Mouse (Mus musculus) adrenal gland, postnatal 36 days (tissue): ENCODE measurements around the gene Lifr. TPM values are rescaled to one million over a fixed set of nuclear protein-coding genes. Genes with fewer than 3 reads are reported as not detected.

Experiments
- DNase-seq, 2 experiments: peaks; one replicate each; pipeline ENCODE4 v3.0.0; 2021; ENCODE audit warnings: mixed read lengths in 1 of 2
- total RNA-seq, 2 experiments: library from RNA; stranded (reverse); gene quantifications; 2 replicates each; pipeline ENCODE4 v1.2.3; 2021

Lifr gene
- total RNA-seq, 2 experiments from 2014 or later, result 35.8 to 59.6 TPM

GRCm38 (mm10) chr15:7203606-7204330 is 113.4 kb downstream of the Lifr start:
- DNase-seq, result peak; percentile 48 to 68

GRCm38 (mm10) chr15:7204917-7205316 is 114.5 kb downstream of the Lifr start:
- DNase-seq, result no peak

GRCm38 (mm10) chr15:7206110-7206509 is 115.7 kb downstream of the Lifr start:
- DNase-seq, result no peak

- DNase-seq, result no peak
Observed at GRCm38 (mm10) chr15:7207292-7207691, 116.9 kb downstream of the Lifr start.

GRCm38 (mm10) chr15:7208180-7208579 is 117.8 kb downstream of the Lifr start:
- peak; percentile 6 to 18 for DNase-seq

GRCm38 (mm10) chr15:7213683-7214082 is 123.3 kb downstream of the Lifr start:
- peak; percentile 59 to 71 for DNase-seq

- no peak for DNase-seq
Observed at GRCm38 (mm10) chr15:7215845-7216244, 125.4 kb downstream of the Lifr start.

- DNase-seq, result no peak
Observed at GRCm38 (mm10) chr15:7216581-7217272, 126.3 kb downstream of the Lifr start.

DNA sequence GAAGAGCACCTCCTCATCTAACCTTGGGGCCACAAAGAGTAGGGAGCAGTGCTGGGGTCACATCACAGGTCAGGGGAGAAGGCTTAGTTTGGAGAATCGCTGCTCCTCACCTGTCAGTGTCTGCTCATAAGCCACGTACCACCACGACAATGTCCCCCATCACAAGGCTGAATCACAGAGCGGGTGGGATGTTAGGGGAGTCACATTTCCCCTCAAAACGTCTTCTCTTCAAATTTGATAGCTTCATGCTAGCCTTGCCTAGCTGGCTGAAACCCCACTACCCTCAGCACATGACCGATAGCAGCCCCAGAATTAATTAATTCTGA is 126.8 kb downstream of the Lifr start:
- no peak for DNase-seq

DNA sequence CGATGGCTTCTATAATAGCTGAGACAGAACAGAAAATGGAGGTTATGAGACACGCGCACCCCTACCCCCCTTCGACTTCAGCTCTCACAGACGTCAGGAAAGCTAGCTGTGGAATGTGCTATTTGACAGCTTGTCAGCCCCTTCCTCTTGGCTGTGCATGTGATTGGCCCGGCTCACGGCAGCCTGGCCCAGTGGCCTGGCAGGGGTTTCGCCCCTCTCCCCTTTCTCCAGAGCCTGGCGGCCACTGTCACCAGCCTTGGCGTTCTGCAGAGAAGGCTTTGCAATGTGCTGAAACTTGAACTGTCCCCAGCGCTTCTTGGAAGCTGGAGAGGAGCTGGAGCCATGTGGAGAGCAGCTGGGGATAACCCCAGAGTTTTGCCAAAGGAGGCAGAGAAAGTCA is 132.4 kb downstream of the Lifr start:
- DNase-seq, result no peak

DNA sequence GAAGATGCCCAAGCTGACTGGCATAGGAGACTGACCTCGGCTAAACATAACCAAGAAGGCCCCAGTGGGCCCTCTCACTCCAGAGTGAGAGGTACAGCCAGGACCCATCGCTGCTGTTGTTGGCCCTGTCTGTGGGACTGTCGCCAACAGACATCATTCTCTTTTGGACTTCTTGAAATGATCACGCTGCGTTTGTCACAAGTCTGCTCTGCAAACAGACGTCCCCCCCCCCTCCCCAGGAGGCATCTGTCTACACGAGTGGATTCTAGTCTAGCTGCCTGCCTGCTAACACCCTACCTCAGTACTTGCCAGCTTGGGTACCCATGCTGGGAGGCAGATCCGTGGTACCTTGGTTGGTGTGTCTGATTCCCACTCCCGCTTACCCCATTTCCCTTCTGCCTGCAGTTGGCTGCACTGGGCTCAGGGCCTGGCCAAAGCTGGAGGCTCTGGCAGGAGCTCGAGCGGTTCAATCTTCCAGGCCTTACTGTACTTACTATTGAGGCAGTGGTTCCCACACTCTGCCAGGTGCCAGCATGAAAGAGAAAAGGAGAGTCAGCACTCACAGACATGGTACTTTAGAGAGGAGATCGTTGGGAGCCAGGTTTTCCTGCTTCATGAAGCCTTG is 133.8 kb downstream of the Lifr start:
- DNase-seq, result no peak

DNA sequence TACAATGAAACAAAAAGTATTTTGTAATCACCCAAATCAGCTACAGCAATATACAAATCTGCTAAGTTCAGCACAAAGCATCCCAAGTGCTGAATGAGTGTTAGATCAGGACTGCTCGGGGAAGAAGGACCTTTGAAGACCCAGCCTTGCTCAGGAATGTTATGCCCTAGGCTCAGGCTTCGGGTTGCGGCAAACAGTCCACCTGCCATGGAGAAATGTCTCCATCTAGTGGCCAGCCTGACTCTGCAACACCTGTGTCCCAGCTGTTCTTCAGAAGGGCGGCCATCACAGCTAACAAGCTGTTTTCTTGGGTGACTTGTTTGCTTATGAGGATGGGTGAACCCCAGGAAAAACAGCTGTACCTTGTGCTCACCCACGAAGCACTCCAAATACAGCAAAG is 135.8 kb downstream of the Lifr start:
- peak; percentile 83 to 88 for DNase-seq

DNA sequence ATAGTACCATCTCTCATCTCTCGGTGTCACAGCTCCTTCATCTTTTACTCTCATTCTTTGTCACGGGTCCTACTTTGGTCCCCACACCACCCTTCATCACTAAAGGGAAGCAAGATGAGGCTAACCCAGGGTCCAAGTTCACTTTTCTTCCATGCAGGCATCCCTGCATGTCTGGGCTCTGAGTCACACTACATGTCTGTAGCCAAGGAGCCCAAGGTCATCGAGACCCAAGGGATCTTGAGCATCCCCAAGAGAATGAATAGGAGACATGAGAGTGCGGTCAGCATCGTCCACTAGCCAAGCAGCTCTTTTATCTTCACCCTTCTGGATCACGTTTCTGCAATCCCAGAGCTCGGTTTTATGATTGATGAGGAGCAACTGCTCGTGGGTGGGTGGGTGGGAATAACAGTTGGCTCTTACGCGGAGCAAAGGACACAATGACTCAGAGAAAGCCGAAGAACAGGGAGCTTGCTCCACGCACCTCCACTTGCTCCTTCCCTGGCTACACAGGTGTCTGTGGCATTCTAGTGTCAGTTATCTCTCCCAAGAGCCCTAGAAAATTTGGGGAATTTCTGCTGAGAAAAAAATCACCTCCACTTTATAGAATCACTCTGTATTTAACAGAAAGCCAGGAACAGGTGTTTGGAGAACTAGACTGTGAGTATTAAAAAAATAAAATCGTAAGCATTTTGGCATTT is 143.1 kb downstream of the Lifr start:
- DNase-seq, result no peak

DNA sequence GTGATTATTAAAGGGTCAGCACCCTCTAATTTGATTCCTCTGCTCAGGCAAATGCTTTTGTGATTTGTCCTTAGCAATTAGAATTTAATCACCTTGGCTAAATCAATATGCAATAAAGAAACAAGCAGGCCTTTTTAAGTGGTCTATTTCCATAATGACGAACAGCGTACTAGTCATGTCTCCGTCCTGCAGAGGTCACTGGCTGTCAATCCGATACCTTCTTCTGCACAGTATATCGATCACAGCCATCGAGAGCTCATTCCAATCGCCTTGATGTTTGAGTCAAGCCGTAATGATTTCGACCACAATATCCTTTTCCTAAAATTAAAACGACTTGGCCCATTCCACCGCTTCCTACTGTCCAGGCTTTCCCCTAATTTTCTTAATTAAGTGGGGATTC is 149.5 kb downstream of the Lifr start:
- DNase-seq, result no peak

DNA sequence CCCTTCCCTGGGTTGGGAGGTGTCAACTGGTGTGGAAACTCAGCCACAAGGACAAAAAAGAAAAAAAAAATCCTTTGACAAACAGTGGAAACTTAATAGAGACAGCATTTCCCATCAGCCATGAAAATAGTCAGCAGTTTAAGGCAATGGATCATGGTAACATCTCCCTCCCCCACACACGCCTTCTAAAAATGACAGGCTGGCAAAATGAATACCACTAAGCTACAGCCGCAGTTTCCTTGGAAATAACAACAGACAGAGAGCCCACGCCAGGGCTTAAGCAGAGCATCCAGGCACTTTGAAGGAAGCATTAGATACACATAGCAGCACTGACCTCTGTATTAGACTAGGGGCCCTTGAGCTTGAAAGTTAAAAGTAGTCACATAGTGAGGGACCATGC is 150.5 kb downstream of the Lifr start:
- no peak for DNase-seq

- DNase-seq, result no peak
Observed at GRCm38 (mm10) chr15:7242161-7242850, 151.9 kb downstream of the Lifr start.

Other genes with a start within 250 kb of the Lifr start
- 10 to 100 TPM in 1 of 2 experiments, 1 to 10 TPM in 1; 5.5 to 14.0 TPM for gene Osmr, start 215.6 kb upstream of the Lifr start, total RNA-seq